Mouse (Mus musculus): Measurements from ENCODE around the gene Ddx5.
"Not testable (repeated sequence)": the region's sequence is repeated elsewhere in the genome, so short reads cannot be mapped to it uniquely, and the experiment has no call there.

Ddx5 gene

GRCm38 (mm10) chr11:106762139-106762799, 26.7 kb downstream of the Ddx5 start:
- in situ Hi-C loops (cut with MboI, MseI), result no loop called here

- in situ Hi-C loops (cut with MboI, MseI), result no loop called here
Observed at GRCm38 (mm10) chr11:106760511-106760910, 28.5 kb downstream of the Ddx5 start.

- in situ Hi-C loops (cut with MboI, MseI), result no loop called here
Observed at GRCm38 (mm10) chr11:106759028-106759427, 30.0 kb downstream of the Ddx5 start.

- in situ Hi-C loops (cut with MboI, MseI), result no loop called here
Observed at GRCm38 (mm10) chr11:106755583-106755982, 33.4 kb downstream of the Ddx5 start.

- in situ Hi-C loops (cut with MboI, MseI), result no loop called here
Observed at GRCm38 (mm10) chr11:106753314-106753713, 35.7 kb downstream of the Ddx5 start.

GRCm38 (mm10) chr11:106752103-106752502, 36.9 kb downstream of the Ddx5 start:
- in situ Hi-C loops (cut with MboI, MseI), result no loop called here

GRCm38 (mm10) chr11:106751039-106752018, 37.7 kb downstream of the Ddx5 start, which contains the start of gene Milr1:
TSS of gene Milr1 (plus strand) at chr11:106751226.
- in situ Hi-C loops (cut with MboI, MseI), result no loop called here

GRCm38 (mm10) chr11:106750121-106750751, 38.7 kb downstream of the Ddx5 start, which contains the start of gene Pecam1:
TSS of gene Pecam1 (minus strand) at chr11:106750628.
- in situ Hi-C loops (cut with MboI, MseI), result no loop called here

GRCm38 (mm10) chr11:106749557-106750120, 39.3 kb downstream of the Ddx5 start:
- in situ Hi-C loops (cut with MboI, MseI), result not testable (repeated sequence)

- in situ Hi-C loops (cut with MboI, MseI), result loop anchor here (5.0 kb wide), 1 partner anchor 98 kb away; no protein-coding TSS in a partner anchor
Observed at GRCm38 (mm10) chr11:106744949-106745348, 44.0 kb downstream of the Ddx5 start.

- in situ Hi-C loops (cut with MboI, MseI), result loop anchor here (5.0 kb wide), 1 partner anchor 95 kb away; no protein-coding TSS in a partner anchor
Observed at GRCm38 (mm10) chr11:106742388-106742841, 46.6 kb downstream of the Ddx5 start.

GRCm38 (mm10) chr11:106741826-106742225, 47.2 kb downstream of the Ddx5 start:
- in situ Hi-C loops (cut with MboI, MseI), result loop anchor here (5.0 kb wide), 1 partner anchor 95 kb away; no protein-coding TSS in a partner anchor

- in situ Hi-C loops (cut with MboI, MseI), result loop anchor here (5.0 kb wide), 1 partner anchor 94 kb away; no protein-coding TSS in a partner anchor
Observed at GRCm38 (mm10) chr11:106741232-106741631, 47.8 kb downstream of the Ddx5 start.

- in situ Hi-C loops (cut with MboI, MseI), result loop anchor here (5.0 kb wide), 1 partner anchor 93 kb away; no protein-coding TSS in a partner anchor
Observed at GRCm38 (mm10) chr11:106740724-106741123, 48.3 kb downstream of the Ddx5 start.

GRCm38 (mm10) chr11:106739116-106739515, 49.9 kb downstream of the Ddx5 start:
- in situ Hi-C loops (cut with MboI, MseI), result no loop called here

GRCm38 (mm10) chr11:106737178-106737621, 51.8 kb downstream of the Ddx5 start:
- in situ Hi-C loops (cut with MboI, MseI), result no loop called here

- in situ Hi-C loops (cut with MboI, MseI), result no loop called here
Observed at GRCm38 (mm10) chr11:106736614-106737013, 52.4 kb downstream of the Ddx5 start.

- in situ Hi-C loops (cut with MboI, MseI), result no loop called here
Observed at GRCm38 (mm10) chr11:106730714-106731113, 58.3 kb downstream of the Ddx5 start.

Data from regulatory T cell (primary cell).